Mouse (Mus musculus) kidney, postnatal 0 days (tissue): ENCODE measurements around the gene Tns2. TPM values are rescaled to one million over a fixed set of nuclear protein-coding genes. Genes with fewer than 3 reads are reported as not detected.

Experiments used
- ATAC-seq: fragments of 200-750 bp; cut with Nextera tagmentation; replicated peaks from 2 replicates; pipeline ENCODE4 v1.8.0; 2017; ENCODE audit warnings: low read depth, moderate number of reproducible peaks, moderate TSS enrichment, moderate library complexity; ENCODE audit not compliant: low FRiP score
- DNase-seq: peaks from one replicate; pipeline ENCODE4 v3.0.0-alpha.2; 2016; ENCODE audit warnings: low spot score
- H3K27ac ChIP-seq: fragments of 300-500 bp; sonication (generic); 2 replicates; pipeline ENCODE4 v1.5.1; 2014; ENCODE audit warnings: mild to moderate bottlenecking
- H3K27me3 ChIP-seq: fragments of 300-500 bp; sonication (generic); 2 replicates; pipeline ENCODE4 v1.6.1; 2014; ENCODE audit warnings: low read length, mixed read lengths; ENCODE audit not compliant: insufficient read depth
- H3K36me3 ChIP-seq: fragments of 300-500 bp; sonication (generic); 2 replicates; pipeline ENCODE4 v1.6.1; 2014; ENCODE audit warnings: low read length, mixed read lengths; ENCODE audit not compliant: insufficient read depth
- H3K4me1 ChIP-seq: fragments of 300-500 bp; sonication (generic); replicated peaks from 2 replicates; pipeline ENCODE4 v1.6.1; 2014; ENCODE audit warnings: antibody characterized with exemption, low read length, mixed read lengths; ENCODE audit not compliant: insufficient read depth
- H3K4me2 ChIP-seq: fragments of 300-500 bp; sonication (generic); 2 replicates; pipeline ENCODE4 v1.6.1; 2014; ENCODE audit warnings: mild to moderate bottlenecking, low read length, moderate library complexity, mixed read lengths
- H3K4me3 ChIP-seq: fragments of 300-500 bp; sonication (generic); replicated peaks from 2 replicates; pipeline ENCODE4 v1.5.1; 2014; ENCODE audit warnings: low read depth, low read length
- H3K9ac ChIP-seq: fragments of 300-500 bp; sonication (generic); 2 replicates; pipeline ENCODE4 v1.6.1; 2014; ENCODE audit warnings: low read depth, low read length
- H3K9me3 ChIP-seq: fragments of 300-500 bp; sonication (generic); replicated peaks from 2 replicates; pipeline ENCODE4 v1.6.1; 2016; ENCODE audit warnings: low read length, inconsistent platforms, mixed read lengths
- CTCF ChIP-seq: IDR thresholded peaks from 2 replicates; pipeline ENCODE4 v1.5.1; 2016; ENCODE audit warnings: antibody characterized with exemption, low read depth, mild to moderate bottlenecking, moderate library complexity
- WGBS: fragments of 180-500 bp; shearing (Covaris S2); extraction: QIAGEN DNeasy Blood & Tissue Kit; methylation state at CpG from one replicate; pipeline ENCODE4 v1.1.7; 2014; 5-methylcytosine and 5-hydroxymethylcytosine counted together
- polyA plus RNA-seq: library from polyadenylated mRNA; unstranded; fragments of >200 nt; fragmentation: Nextera tagmentation; extraction: Ambion mirVana; gene quantifications from 2 replicates; pipeline ENCODE4 v1.2.1, GENCODE M21; 2015

Tns2 gene
- polyA plus RNA-seq, 1 experiment from 2014 or later = 35.8 TPM

- H3K4me1 ChIP-seq = peaks cover 5% of the 10 kb centered on the region; the same call in 1 of the 2 replicates
- no peak for DNase-seq
- 2% methylated on average over 35 of the region's 35 CpGs for WGBS
- TF ChIP-seq CTCF = no peak
- H3K9ac ChIP-seq = peak overlapping the region; percentile 72
- peak overlapping the region; percentile 77 for H3K4me3 ChIP-seq
- ATAC-seq = peak; percentile 72
- no peaks in the 10 kb centered on the region for H3K27me3 ChIP-seq
- no peaks in the 10 kb centered on the region for H3K9me3 ChIP-seq
- H3K4me2 ChIP-seq = peak overlapping the region; percentile 65
- peak overlapping the region; percentile 43 for H3K27ac ChIP-seq
- peaks cover 16% of the 10 kb centered on the region for H3K36me3 ChIP-seq
Observed at GRCm38 (mm10) chr15:102135522-102136128, 35.4 kb downstream of the Tns2 start.

DNA sequence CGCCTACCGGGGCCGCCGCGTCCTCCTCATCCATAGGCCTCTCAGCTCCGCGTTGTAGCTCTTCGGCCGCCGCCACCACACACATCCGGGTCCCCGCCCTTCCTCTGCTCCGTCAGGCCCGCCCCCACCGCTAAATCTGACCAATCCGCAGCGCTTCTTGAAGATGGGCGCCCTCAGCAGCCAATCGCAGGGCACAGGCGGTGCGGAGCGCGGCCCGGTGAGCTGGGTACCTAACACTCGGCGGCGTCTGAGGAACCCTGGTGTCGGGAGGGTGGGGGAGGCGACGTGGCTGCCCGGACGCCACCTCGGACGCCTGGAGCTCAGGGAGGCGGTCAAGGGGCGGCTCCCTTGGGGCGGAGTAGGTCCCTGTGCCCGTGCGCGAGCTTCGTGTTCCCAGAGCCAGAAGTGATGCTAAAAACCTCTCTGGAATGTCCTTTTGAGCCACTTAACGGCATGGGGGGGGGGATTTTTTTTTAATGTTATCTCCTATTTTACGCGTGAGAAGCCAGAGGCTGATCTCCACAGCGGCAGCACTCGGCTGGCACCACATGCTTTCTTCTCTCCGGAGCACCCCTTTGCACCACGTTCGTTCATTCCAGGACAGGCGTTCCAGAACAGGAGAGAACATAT is 36.0 kb downstream of the Tns2 start, which contains the start of gene Spryd3:
Spryd3 (minus strand) TSS at position 106 of the 630 bp plus-strand sequence.
- H3K4me2 ChIP-seq = peak within 1 kb of the TSS; percentile 65
- H3K9ac ChIP-seq = peak within 1 kb of the TSS; percentile 72
- H3K27me3 ChIP-seq = no peaks in the 10 kb centered on the region
- no peak for TF ChIP-seq CTCF
- peak within 1 kb of the TSS; percentile 77 for H3K4me3 ChIP-seq
- peak; percentile 98 for DNase-seq
- H3K27ac ChIP-seq = peak within 1 kb of the TSS; percentile 43
- no peaks in the 10 kb centered on the region for H3K9me3 ChIP-seq
- under 1% methylated on average over 49 of the region's 50 CpGs for WGBS
- peak; percentile 99 for ATAC-seq
- H3K36me3 ChIP-seq = peaks cover 13% of the 10 kb centered on the region
- peaks cover 5% of the 10 kb centered on the region; the same call in 1 of the 2 replicates for H3K4me1 ChIP-seq

- no peak for TF ChIP-seq CTCF
- Histone ChIP-seq H3K4me2 (no peak overlapping the region), H3K4me3 (no peak overlapping the region), H3K27me3 (0 out of 2 replicates have a peak, but pooled peaks cover 5% of the 10 kb centered on the region), H3K9ac (no peak overlapping the region), H3K9me3 (no peaks in the 10 kb centered on the region), H3K36me3 (no peaks in the 10 kb centered on the region), H3K4me1 (peaks cover 11% of the 10 kb centered on the region), H3K27ac (no peak overlapping the region)
- DNase-seq (no peak), ATAC-seq (no peak)
- WGBS = 91% methylated on average over 5 of the region's 5 CpGs
Observed at GRCm38 (mm10) chr15:102141120-102141519, 40.9 kb downstream of the Tns2 start.

DNA sequence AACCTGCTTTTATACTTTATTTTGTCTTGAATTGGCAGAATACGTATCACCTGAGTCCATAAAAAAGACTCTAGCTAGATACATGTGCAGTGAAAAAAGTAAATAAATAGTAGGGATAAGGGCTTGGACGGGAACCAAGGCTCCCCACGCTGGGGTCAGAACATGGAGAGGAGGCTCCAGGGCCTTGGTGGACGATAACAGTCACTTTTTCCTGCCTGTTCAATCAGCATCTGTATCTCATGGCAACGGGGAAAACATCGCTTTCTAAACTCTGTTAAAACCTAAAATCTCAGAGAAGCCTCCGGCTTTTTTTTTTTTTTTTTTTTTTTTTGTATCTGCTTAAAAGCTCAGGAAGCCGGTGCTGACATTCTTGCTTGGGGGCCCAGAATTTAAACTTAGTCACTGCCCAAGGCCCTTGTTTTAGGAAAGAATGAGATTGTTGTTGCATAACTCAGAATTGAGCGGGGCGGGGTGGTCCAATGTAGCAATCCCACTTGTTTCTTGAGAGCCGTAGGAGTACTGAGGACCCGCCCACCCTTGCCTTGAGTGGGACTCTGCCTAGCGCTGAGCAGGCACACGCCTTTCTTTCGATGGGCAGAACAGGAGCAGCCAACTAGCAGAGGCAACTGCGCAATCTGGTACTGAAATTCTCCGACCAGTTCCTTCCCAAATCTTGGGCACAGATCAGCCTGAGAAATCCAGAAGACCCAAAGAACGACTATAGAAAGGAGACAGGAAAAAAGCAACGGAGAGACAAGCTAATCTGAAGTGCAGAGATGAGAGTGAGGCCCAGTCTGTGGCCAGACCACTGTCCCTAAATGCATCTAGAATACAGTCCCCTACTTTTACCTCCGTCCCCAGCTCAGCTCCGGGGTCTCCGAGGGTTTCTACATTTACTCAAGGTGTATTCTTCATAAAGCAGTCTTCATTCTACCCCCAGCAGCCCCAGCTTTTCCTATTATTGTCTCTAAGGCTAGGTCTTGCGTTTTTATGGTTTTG is 43.0 kb downstream of the Tns2 start:
- Histone ChIP-seq H3K36me3 (no peaks in the 10 kb centered on the region), H3K4me1 (peaks cover 11% of the 10 kb centered on the region), H3K27ac (no peak overlapping the region), H3K27me3 (0 out of 2 replicates have a peak, but pooled peaks cover 5% of the 10 kb centered on the region), H3K9ac (no peak overlapping the region), H3K4me3 (no peak overlapping the region), H3K4me2 (peak overlapping the region; percentile 56), H3K9me3 (no peaks in the 10 kb centered on the region)
- no peak for ATAC-seq
- DNase-seq = no peak
- TF ChIP-seq CTCF = no peak
- 51% methylated on average over 23 of the region's 23 CpGs for WGBS

DNA sequence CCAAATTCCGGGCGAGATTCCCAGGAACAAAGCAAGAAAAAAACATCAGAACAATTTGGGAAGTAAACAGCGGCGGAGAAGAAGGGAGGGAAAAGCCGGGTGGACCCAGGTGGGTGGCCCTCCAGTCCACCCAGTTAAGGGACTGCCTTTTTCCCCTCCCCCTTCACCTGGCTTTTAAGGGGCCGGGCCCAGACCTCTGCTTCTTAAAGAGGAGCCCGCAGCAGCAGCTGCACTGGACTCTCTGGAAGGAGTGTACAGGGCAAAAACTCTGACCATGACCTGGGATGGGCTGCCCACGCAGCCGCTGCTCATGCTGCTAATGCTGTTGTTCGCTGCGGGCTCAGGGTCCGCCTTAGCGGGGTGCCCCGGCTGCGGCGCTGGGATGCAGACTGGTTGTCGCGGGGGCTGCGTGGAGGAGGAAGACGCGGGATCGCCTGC is 44.1 kb downstream of the Tns2 start, which contains the start of gene Igfbp6:
Igfbp6 (plus strand) TSS at position 89 of the 438 bp plus-strand sequence.
- 0 out of 2 replicates have a peak within 1 kb of the TSS, but pooled peaks have one; percentile 19 for H3K27ac ChIP-seq

More for the DNA sequence above, 44.1 kb downstream of the Tns2 start, which contains the start of gene Igfbp6:
- Histone ChIP-seq H3K4me3 (peak within 1 kb of the TSS; percentile 33), H3K9me3 (no peaks in the 10 kb centered on the region), H3K27me3 (0 out of 2 replicates have a peak, but pooled peaks cover 5% of the 10 kb centered on the region), H3K9ac (peak within 1 kb of the TSS; percentile 44; the same call in 1 of the 2 replicates), H3K4me2 (peak within 1 kb of the TSS; percentile 56), H3K4me1 (peaks cover 11% of the 10 kb centered on the region), H3K36me3 (no peaks in the 10 kb centered on the region)
- ATAC-seq (0 out of 2 replicates have a peak, but pooled peaks have one; percentile 34), DNase-seq (no peak)
- no peak for TF ChIP-seq CTCF
- WGBS = 6% methylated on average over 22 of the region's 22 CpGs
